Mouse (Mus musculus): ENCODE measurements around the gene Alg5.
A peak's percentile ranks its signal among the peaks of the same experiment; 100 is the strongest.
"Not testable (repeated sequence)": the region's sequence is repeated elsewhere in the genome, so short reads cannot be mapped to it uniquely, and the experiment has no call there.

The Alg5 gene

DNA sequence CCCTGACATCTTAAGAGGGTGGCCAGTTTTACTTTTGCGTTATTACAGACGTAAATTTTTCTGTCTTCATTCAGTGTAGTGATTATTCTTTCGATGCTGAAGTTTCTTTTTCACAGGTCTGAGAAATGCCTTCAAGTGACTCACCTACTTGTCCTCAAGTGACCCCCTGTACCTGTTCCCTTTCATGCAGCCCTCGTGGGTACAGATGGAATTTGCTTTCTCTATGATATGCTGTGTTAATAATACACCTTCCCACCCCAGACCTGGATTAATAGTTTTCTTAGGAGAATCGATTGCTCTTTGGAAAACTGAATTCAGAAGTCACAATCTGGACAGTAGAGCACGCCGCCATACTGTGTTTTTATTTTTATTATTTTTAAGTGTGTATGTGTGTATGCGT, 2.0 kb downstream of the Alg5 start:
- no peak for DNase-seq (ENCODE audit: low spot score in 2 of 2)

DNA sequence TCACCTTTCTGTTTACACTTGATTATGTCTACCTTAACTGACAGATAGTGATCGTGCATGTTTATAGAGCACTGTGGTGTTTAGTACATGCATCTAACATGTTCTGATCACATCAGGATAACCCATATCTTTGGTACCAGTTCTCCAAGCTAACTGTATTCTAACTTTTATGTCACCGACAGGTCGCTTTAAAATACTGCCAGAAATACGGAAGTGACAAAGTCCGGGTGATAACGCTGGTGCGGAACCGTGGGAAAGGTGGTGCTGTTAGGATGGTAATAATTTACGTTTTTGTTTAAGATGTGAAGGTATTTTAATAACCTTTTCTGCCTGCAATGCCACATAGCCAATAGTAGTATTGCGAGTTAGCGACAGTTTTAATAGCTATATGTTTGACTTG, 6.6 kb downstream of the Alg5 start:
- no peak for DNase-seq (ENCODE audit: low spot score in 2 of 2)

DNA sequence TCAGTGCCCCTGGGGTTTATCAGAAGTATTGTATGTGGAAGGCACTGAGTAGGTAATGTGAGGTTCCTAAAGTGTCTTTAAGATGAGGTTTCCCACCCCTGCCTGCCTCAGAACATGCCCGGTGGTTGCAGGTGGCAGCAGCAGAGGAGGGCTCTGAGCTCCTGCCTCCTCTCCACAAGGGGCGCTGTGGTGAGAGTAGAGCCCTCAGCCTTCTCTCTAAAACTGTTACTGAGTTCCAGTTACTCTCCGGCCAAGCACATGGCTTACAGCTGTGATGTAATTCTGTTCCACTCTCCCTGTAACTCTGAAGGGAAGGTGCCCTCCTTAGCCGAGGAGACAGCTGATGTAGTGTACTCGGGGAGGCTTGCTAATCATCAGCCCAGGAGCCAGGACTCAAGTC, 10.5 kb downstream of the Alg5 start:
- no peak for DNase-seq (ENCODE audit: low spot score in 2 of 2)

DNA sequence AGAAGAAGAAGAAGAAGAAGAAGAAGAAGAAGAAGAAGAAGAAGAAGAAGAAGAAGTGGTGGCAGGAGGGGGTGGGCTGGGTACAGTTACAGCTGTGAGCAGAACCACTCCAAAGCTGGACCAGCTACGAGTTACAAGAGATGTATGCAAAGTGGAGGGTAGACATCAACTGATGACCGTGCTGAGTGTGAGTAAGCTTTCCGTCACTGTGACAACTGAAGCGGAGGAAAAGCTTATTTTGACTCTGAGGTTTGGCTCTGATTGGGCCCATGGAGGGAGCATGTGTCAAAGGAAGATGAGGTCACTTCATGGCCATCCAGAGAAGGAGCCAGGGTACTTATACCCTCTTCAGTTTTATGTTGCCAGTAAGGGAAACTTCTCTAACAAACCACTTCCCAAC, 18.1 kb downstream of the Alg5 start:
- no peak for DNase-seq (ENCODE audit: low spot score in 2 of 2)

DNA sequence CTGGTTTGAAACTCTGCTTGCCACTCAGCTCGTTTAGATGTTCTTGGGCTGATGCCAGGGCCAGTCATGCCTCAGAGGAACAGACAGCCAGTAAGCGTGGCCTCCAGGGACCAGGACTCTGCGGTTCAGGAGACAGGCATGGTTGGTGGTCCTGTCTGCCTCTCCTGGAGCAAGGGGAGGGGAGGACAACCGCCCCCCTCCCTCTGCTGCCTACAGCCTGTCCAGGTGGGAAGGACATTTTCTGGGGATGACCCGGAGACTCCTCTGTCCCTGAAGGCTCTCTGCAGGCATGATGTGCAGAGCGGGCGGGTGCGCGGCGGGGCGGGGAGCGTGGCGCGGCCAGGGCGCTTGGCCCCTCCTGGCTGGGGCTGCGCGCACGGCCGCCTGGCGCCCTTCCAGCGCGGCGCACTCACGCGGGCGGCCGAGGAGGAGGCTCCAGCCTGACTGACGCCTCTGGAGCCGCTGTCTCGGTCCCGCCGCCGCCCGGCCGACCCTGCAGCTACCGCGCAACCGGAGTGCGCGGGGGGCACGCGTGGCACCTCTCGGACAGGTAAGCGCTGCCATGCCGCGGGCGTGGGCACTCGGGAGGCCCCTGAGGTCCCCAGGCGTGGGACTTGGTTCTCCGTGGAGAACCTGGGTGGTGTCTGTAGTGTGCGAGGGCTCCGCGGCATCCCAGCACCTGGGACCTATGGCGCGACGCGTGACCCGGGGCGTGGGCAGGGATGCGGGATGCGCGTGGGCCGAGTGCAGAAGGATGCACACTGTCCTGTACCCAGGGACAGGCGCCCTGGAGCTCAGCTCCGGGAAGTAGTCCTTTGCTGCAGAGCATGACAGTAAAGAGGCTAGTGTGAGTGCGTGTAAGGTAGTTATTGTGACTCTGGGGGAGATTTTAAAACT, 20.1 kb downstream of the Alg5 start, which contains the start of gene Smad9:
Gene Smad9, plus strand, starts transcription at position 438 of the 897 bp plus-strand sequence.
- DNase-seq (ENCODE audit: low spot score in 2 of 2) = peak; percentile 33 to 42

DNA sequence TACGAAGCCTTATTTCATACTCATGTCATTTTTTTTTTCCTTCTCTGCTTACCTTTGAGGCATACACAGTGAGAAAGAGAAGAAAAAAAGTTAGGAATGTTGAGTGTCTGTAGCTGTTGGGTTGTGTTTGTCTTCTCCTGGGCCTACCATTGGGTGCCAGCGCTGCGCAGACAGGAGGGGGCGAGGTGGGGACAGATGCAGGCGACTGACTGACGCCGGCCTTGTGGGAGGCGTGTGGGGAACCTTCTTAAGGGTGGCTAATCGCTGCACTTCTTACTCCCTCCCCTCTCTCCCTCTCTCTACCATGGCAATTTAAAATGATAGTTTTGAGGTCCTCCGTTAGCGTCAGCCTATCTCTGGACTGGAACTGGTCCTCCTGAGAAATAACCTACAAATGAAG, 20.7 kb downstream of the Alg5 start:
- DNase-seq (ENCODE audit: low spot score in 2 of 2) = peak in 1 of 2 experiments; percentile 32

DNA sequence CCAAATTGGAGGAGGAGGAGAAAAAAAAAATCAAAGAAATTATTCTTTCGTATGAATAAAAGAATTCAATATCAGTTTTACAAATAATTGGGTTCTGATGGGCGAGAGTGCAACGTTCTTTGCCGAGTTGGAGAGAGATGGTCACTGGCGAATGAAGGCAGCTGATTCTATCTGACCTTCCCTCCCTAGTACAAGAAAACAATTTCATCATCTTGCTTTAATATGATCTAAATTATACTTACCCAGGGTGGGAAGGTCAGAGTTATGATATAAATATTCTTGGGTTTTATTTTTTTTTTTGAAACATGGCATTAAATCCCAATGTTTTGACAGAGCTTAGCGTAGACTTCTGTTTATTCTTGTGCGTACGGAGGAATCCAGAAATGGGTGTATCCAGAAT, 22.1 kb downstream of the Alg5 start:
- no peak for DNase-seq (ENCODE audit: low spot score in 2 of 2)

DNA sequence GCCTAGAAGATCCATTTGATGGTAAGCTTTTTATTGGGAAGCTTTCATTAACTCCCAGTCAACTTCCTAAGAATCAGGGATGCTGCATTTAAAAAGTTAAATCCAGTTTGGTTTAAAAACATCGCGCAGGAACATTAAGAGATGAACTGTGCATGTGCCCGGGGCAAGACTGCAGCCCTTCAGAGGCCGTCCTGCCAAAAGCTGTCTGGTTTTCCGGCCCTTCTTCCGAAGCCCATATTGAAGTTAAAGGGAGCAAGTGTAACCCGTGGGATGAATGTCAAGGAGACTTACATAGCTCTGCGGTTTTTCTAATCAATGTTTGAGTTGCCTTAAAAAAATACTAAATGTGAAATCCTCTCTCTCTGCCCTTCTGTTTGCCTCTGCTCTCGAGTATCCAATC, 23.9 kb downstream of the Alg5 start:
- DNase-seq (ENCODE audit: low spot score in 2 of 2) = no peak

DNA sequence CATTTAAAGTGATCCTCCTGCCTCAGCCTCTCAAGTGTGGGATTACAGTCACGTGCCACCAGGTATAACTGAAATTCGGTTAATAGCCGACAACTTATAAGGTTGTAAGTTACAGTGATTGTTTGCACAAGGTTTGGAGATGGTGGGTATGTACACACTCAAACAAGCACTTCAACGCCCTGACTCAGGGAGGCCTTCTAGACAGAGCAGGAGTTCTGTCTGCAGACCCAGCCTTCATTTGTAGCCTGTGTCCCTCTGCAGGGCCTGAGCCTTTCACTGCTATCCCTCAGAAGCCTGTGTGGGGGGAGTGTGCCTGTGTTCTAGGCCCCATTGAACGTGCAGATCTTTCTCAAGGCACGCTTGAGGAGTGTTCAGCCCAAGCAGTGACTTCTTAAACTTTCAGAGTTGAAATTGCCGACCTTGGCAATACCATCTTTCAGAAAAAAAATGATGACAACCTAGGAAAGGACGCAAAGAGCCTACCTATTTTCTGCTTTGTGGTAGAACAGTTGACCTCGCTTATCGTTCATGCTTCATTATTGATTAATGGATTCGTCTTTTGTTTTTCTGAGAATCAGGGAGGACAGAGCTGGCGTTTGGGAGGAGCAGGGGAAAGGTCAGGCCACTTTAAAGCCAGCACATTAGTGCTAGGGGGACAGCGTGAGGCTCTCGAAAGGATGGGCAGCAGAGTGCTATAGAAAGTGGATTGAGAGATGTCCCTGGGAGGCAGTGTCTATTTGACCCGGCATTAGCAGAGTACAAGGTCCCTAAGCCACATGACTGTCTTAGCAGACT, 25.2 kb downstream of the Alg5 start:
- DNase-seq (ENCODE audit: low spot score in 2 of 2) = no peak

DNA sequence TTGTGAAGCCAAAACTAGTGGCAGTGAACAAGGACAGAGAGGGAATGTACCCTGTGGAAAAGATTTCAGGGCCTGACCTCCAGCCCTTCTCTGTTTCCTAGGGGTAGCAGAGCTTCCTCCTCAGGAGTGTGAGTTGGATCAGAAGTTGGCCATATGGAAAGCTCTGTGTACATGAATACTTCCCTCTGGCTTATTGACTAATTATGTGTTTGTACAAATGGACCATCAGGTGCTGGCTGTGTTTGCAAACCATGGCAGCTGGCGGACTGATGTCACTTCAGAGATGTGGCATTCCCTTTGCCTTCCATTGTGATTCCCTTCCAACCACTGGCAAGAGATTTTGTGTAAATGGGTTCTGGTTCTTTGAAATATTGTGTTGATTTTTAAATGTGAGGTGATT, 25.9 kb downstream of the Alg5 start:
- no peak for DNase-seq (ENCODE audit: low spot score in 2 of 2)

DNA sequence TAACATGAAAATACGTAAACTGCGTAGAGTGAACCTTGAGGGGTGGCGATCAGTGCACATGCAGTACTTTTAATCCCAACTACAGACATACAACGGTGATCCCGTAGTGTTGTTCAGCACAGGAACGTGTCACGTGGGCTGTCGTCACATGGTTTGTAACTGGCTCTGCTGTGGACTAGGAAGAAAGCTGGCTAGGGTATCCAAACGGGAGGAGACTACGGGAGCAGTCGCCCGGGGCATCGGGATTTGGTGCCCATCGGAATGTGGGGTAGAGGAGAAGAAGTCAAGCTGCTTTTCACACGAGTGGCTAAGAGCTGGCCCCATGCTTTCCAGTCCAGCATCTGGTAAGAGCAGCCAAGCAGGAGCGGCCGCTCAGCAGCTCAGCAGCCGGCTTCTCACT, 29.1 kb downstream of the Alg5 start:
- peak; percentile 18 to 26 for DNase-seq (ENCODE audit: low spot score in 2 of 2)

DNA sequence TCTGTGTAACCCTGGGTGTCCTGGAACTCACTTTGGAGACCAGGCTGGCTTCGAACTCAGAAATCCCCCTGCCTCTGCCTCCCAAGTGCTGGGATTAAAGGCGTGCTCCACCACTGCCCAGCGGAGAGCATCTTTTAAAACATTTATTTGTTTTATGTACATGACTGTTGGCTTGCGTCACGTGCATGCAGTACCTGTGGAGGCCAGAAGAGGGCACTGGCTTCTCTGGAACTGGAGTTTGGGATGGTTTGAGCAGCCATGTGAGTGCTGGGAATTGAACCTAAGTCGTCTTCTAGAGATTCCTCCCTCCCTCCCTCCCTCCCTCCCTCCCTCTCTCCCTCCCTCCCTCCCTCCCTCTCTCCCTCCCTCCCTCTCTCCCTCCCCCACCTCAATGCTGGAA, 30.2 kb downstream of the Alg5 start:
- DNase-seq (ENCODE audit: low spot score in 2 of 2) = not testable (repeated sequence)

DNA sequence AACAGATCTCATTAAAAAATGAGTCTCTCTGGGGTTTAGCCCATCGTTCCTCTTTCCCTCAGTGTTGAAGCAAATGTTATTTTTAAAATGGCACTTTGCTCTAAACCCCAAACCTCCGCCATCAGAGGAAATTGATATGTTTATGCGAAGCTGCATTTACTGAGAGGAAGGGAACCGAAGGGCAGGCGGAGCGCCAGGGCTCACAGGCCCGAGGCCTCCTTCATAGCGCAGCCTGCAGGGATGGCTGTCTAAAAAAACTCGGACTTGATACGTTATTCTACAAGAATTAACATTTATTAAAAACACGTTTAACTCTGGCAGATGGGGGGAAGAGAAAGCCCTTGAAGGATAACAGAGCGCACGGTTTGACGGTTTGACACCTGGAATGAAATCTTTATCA, 30.7 kb downstream of the Alg5 start:
- no peak for DNase-seq (ENCODE audit: low spot score in 2 of 2)

DNA sequence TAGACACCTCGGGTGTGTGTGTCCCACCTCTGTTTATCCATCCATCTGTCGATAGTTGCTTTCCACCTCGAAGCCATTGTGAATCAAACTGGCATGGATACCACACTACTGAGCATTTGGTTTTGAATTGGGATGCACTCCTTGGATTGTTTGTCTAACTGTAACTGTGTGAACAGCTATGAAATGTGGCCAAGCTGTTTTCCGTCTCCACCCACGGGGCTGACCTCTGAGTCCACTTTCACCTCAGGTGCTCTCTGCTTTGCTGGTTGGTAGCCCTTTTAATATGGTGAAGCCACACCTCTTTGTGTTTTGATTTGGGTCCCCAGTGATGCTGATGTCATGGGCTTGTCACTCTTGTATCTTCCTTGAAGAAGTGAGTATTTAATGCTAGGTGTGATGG, 31.5 kb downstream of the Alg5 start:
- DNase-seq (ENCODE audit: low spot score in 2 of 2) = no peak

DNA sequence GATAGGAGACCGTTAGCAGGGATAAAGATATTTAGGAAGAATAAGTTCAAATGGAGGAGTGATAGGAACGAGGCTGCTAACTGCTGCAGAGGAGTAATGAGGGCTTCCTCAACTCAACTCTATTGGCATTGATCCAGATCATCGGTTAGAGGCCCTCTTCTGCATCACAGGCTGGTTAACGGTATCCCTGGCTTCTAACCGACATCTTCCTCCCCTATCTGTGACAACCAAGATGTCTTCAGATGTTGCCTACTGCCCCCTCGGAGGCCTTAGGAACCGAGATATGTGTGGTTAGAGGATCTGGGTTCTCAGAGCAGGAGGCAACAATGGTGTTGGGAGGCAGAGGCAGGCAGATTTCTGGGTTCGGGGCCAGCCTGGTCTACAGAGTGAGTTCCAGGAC, 33.3 kb downstream of the Alg5 start:
- no peak for DNase-seq (ENCODE audit: low spot score in 2 of 2)

DNA sequence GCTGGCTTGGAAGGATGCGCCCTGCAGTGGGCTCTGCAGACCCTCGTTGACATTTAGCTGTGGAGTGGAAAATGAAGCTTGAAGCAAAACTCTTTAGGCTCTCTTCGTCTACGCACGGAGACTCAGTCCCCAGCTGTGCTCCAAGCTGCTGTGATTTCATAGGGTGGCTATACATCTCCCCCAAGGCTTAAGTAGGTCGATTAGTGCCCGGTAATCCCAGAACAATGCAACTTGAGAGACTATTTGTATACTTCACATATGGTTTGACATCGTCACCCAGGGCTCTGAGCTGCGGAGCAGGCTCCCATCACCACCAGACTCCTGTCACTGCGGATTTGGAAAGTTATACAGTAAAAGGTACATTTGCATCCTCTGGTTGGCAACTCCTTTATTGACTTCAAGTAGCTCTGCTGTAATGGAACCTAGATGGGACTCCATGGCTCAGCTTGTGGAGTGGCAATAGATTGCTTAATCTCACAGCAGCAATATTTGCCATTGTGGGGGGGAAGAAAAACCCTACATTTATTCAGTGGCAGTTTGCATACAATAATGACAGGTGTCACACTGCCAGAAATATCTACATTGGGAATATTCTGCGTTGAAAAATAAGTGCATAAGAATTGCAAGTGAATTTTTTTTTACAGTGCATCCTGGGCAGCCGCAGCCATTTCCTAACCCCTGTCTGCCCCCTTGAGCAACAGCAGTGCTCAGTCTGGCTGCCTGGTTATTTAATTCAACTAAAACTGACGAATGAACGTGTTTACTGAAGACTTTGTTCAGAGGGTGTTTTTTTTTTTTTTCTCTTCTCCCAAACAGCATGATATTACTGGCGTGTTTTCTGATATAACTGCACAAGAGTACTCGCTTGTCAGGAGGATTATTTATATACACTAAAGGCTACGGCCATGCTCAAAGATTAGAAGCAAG, 34.3 kb downstream of the Alg5 start:
- DNase-seq (ENCODE audit: low spot score in 2 of 2) = no peak

DNA sequence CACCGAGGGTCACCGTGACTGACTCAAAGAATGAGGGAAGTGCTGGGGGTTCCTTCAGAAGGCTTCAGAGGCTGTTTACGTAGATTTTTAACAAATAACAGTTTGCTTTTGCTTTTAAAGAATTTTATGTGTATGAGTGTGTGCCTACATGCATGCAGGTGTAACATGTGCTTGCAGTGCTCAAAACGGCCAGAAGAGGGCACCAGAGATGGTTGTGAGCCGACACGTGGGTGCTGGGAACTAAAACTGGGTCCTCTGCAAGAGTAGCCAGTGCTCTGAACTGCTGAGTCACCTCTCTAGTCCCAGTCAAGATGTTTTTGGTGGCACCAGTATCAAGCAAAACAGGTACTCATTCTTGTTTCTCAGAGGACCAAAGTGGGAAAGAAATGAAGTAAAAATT, 38.3 kb downstream of the Alg5 start:
- DNase-seq (ENCODE audit: low spot score in 2 of 2) = no peak

DNA sequence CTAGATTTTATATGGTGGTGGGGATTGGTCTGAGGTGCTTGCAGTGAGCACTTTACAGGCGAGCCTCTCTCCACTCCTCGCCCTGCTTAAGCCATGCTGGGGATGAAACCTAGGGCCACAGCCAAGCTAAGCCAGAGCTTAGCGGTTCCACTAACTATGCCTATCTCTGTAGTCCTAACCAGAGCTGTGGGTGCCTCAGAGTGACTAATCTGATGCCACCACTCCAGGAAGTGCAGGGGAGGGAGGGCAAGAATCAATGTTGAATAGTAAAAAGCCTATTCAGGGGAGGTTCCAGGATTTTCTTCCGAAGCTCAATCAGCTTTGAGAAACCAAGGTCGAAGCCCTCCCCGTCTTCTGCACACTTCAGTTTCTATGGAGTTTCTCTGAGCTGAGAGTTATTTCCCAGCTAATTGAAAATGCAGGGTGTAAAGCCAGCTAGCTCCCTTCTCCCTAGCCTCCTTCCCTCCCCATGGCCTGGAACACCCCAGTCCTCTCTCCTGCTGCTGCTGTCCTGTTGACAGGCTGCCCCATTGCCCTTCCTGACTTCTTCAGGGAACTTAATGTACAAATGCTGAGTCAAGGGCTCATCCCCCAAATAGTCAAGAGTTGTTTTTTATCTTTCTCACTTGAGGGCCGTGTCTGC, 40.8 kb downstream of the Alg5 start:
- DNase-seq (ENCODE audit: low spot score in 2 of 2) = no peak

DNA sequence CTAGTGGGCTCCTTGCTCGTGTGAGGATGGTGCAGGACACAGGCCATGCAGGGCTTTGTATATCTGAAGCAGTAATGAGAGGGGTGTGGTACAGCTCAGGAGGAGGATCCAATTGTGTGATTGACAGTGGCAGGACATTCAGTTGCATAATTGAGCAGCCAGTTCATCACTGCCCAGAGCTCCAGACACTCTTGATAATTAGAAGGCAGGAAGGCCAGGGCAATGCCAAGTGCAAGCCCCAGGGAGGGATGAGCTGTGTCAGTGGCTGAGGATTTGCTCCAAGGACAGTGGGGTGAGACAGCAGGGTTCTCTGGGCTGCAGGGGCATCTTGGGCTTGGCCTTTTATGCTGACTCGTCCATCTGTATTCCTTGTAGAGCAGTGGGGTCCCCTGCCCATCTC, 55.3 kb downstream of the Alg5 start:
- no peak for DNase-seq (ENCODE audit: low spot score in 2 of 2)

DNA sequence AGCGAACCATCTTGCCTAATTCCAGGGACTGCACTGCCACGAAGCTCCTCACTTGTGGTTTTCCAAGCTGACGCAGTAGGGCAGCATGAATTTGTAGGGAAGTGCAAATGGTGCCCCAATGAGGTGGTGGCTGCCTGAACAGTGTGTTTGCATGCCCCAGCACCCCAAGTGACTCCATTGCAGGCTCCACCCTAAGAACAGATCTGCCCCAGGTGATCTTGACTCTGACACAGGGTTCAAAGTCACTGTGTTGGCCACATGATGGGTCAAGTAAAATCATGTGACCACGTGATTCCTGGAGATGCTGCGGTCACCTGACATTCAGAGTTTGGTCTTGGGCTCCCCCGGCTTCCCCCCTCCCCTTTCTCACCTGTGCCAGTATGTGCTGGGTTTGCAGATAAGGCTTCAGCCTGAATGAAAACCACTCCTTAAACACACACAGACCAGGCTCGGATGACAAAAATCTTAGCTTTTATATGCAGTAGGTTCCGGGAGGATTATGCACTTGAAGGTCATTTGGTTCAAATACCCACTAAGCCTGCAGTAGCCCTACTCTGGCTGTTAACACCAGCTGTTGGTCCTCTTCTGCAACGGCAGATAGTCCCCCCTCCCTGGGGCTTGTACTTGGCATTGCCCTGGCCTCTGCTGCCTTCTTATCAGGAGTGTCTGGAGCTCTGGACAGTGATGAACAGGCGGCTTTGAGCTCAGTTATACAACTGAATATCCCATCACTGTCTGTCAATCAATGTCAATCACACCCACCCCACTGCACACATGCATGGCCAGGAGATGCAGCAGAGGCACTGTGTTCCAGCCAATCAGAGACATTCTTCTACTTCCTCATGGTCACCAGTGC, 56.7 kb downstream of the Alg5 start:
- no peak for DNase-seq (ENCODE audit: low spot score in 2 of 2)
